Comparison of ENCODE assay signal across 14 mouse cellular contexts in genomic region chrX:52965149-52965548, GRCm38 (mm10).
"Had no signal": no experiment of that assay in that cellular context is flagged by ENCODE, and none has a peak within 500 bp of the region (broad histone marks: within the 10 kb centered on the region; RNA-seq: fewer than 3 reads in every experiment).

No protein-coding gene starts in this region.

- DNase-seq: lung, adult 18-20 months; lung, embryonic 14.5 days; lung, postnatal 10 days; lung, postnatal 4 days; midbrain, embryonic 14.5 days; right cerebral cortex, postnatal 14 days; thymus, adult 2 months; thymus, postnatal 25 days; thymus, postnatal 4 days had no signal

- H3K36me3 ChIP-seq: midbrain, embryonic 10.5 days; midbrain, embryonic 12.5 days; neural tube, embryonic 12.5 days had no signal

- H3K27me3 ChIP-seq: midbrain, embryonic 12.5 days; neural tube, embryonic 12.5 days had no signal

- H3K27ac ChIP-seq: midbrain, embryonic 10.5 days; midbrain, embryonic 12.5 days; neural tube, embryonic 12.5 days had no signal

- H3K4me1 ChIP-seq: midbrain, embryonic 10.5 days; midbrain, embryonic 12.5 days; neural tube, embryonic 12.5 days had no signal

- H3K9me3 ChIP-seq: midbrain, embryonic 10.5 days; midbrain, embryonic 12.5 days; neural tube, embryonic 12.5 days had no signal

- H3K9ac ChIP-seq: lung, embryonic 14.5 days; midbrain, embryonic 12.5 days; neural tube, embryonic 12.5 days had no signal

- ATAC-seq: midbrain, embryonic 16.5 days had no signal

- H3K4me2 ChIP-seq: lung, embryonic 14.5 days; midbrain, embryonic 12.5 days; neural tube, embryonic 12.5 days had no signal

- H3K4me3 ChIP-seq: midbrain, embryonic 10.5 days; midbrain, embryonic 12.5 days; myocyte; neural tube, embryonic 12.5 days had no signal
